Mouse (Mus musculus) small intestine, adult 2 months (tissue): ENCODE data around the gene Harbi1. TPM values are rescaled to one million over a fixed set of nuclear protein-coding genes. Genes with fewer than 3 reads are reported as not detected.
A peak's percentile ranks its signal among the peaks of the same experiment; 100 is the strongest.
"Not testable (repeated sequence)": the region's sequence is repeated elsewhere in the genome, so short reads cannot be mapped to it uniquely, and the experiment has no call there.

ENCODE experiments used
- H3K27ac ChIP-seq: fragments of 200-500 bp; 2 replicates; pipeline ENCODE4 v1.5.1; 2012; ENCODE audit warnings: low read depth, low read length, control low read depth, inconsistent platforms; ENCODE audit not compliant: insufficient read depth
- H3K27me3 ChIP-seq: fragments of 200-500 bp; 2 replicates; pipeline ENCODE4 v1.6.1; 2012; ENCODE audit warnings: mild to moderate bottlenecking, moderate library complexity, low read length, inconsistent platforms; ENCODE audit not compliant: control insufficient read depth, insufficient read depth
- H3K36me3 ChIP-seq: fragments of 200-500 bp; 2 replicates; pipeline ENCODE4 v1.6.1; 2012; ENCODE audit warnings: mild to moderate bottlenecking, low read length, control low read depth, inconsistent platforms; ENCODE audit not compliant: control insufficient read depth, insufficient read depth
- H3K4me1 ChIP-seq: fragments of 200-500 bp; 2 replicates; pipeline ENCODE4 v1.6.1; 2012; ENCODE audit warnings: low read length, inconsistent platforms, mixed read lengths; ENCODE audit not compliant: control insufficient read depth, insufficient read depth, insufficient read length
- H3K4me3 ChIP-seq: fragments of 200-500 bp; 2 replicates; pipeline ENCODE4 v1.5.1; 2012; ENCODE audit warnings: low read depth, mild to moderate bottlenecking, control low read depth, inconsistent platforms, low read length, moderate library complexity
- CTCF ChIP-seq: fragments of 200-500 bp; IDR thresholded peaks from 2 replicates; pipeline ENCODE4 v1.5.1; 2012; ENCODE audit warnings: low read depth, mild to moderate bottlenecking, control low read depth, inconsistent platforms, low read length, moderate library complexity, mixed read lengths; ENCODE audit not compliant: insufficient replicate concordance, insufficient read length; ENCODE audit errors: extremely low read depth
- POLR2A ChIP-seq: fragments of 200-500 bp; IDR thresholded peaks from 2 replicates; pipeline ENCODE4 v1.6.1; 2012; ENCODE audit warnings: low read depth, mild to moderate bottlenecking, control low read depth, inconsistent platforms, low read length, moderate library complexity
- WGBS: fragments of 180-500 bp; shearing (Covaris S2); methylation state at CpG from one replicate; pipeline ENCODE4 v1.1.7; 2018; 5-methylcytosine and 5-hydroxymethylcytosine counted together
- polyA plus RNA-seq: library from polyadenylated mRNA; depleted of rRNA; stranded (reverse); fragments of >200 nt; gene quantifications from 2 replicates; pipeline ENCODE4 v1.2.3, GENCODE M21; 2012

The Harbi1 gene
- polyA plus RNA-seq, 1 experiment, result 1.9 TPM

- 3% methylated on average over 8 of the region's 8 CpGs for WGBS
- peaks cover 3% of the 10 kb centered on the region; the same call in 1 of the 2 replicates for H3K36me3 ChIP-seq
- H3K27me3 ChIP-seq, result no peaks in the 10 kb centered on the region
Measured at GRCm38 (mm10) chr2:91711256-91711925, 739 bp downstream of the Harbi1 start.

DNA sequence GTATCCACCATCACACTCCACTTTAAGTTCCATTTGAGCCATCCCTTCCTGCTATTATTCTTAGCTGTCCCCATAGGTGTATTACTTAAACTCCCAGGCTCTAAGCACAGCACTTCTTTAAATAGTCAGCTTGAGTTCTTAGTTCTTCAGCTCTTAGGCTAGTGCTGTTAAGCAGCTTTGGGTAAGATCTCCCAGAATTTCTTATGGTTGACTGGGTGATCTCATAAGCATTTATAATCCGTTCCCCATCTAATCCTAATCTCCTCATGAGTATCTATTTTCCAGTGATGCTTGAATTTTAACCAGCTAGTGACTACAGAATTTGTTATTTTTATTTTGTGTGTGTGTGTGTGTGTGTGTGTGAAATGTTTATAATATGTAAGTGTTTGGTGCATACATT is 4.3 kb downstream of the Harbi1 start:
- peaks cover 3% of the 10 kb centered on the region; the same call in 1 of the 2 replicates for H3K4me1 ChIP-seq
- no peaks in the 10 kb centered on the region for H3K27me3 ChIP-seq
- no peak overlapping the region for H3K4me3 ChIP-seq
- H3K27ac ChIP-seq, result no peak overlapping the region
- peaks cover 5% of the 10 kb centered on the region for H3K36me3 ChIP-seq
- WGBS, result 97% methylated on average over 1 of the region's 1 CpGs
- no peak for TF ChIP-seq CTCF
- no peak for TF ChIP-seq POLR2A

More at GRCm38 (mm10) chr2:91711256-91711925, 739 bp downstream of the Harbi1 start:
- Histone ChIP-seq H3K4me1 (peaks cover 5% of the 10 kb centered on the region), H3K27ac (peak overlapping the region; percentile 69), H3K4me3 (peak overlapping the region; percentile 65)
- no peak for TF ChIP-seq POLR2A
- no peak for TF ChIP-seq CTCF

GRCm38 (mm10) chr2:91718276-91718675 is 7.6 kb downstream of the Harbi1 start:
- no peak overlapping the region; the same call in 1 of the 2 replicates for H3K4me3 ChIP-seq

GRCm38 (mm10) chr2:91723382-91723781 is 12.7 kb downstream of the Harbi1 start:
- no peaks in the 10 kb centered on the region for H3K4me1 ChIP-seq
- H3K27ac ChIP-seq, result no peak overlapping the region
- H3K4me3 ChIP-seq, result no peak overlapping the region
- H3K36me3 ChIP-seq, result peaks cover 5% of the 10 kb centered on the region
- TF ChIP-seq CTCF, result no peak
- no peak for TF ChIP-seq POLR2A
- no peaks in the 10 kb centered on the region for H3K27me3 ChIP-seq
- 56% methylated on average over 4 of the region's 4 CpGs for WGBS

More at GRCm38 (mm10) chr2:91718276-91718675, 7.6 kb downstream of the Harbi1 start:
- no peaks in the 10 kb centered on the region for H3K27me3 ChIP-seq
- 26% methylated on average over 6 of the region's 6 CpGs for WGBS
- peak overlapping the region; percentile 83 for H3K27ac ChIP-seq
- H3K36me3 ChIP-seq, result peaks cover 10% of the 10 kb centered on the region
- TF ChIP-seq POLR2A (no peak), CTCF (no peak)
- no peaks in the 10 kb centered on the region; the same call in 1 of the 2 replicates for H3K4me1 ChIP-seq

DNA sequence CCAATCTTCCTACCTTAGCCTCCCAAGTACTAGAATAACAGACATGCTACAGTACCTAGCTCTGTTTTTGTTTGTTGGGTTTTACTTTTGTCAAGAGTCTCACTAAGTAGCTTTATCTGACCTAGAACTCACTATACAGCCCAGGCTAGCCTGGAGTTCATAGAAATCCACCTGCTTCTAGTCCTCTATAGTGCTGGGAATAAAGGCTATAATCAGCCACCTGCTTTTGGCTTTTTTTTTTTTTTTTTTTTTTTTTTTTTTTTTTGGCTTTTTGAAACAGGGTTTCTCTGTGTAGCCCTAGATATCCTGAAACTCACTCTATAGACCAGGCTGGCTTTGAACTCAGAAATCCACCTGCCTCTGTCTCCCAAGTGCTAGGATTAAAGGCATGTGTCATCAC is 13.3 kb downstream of the Harbi1 start:
- Histone ChIP-seq H3K4me3 (no peak overlapping the region), H3K36me3 (peaks cover 5% of the 10 kb centered on the region), H3K4me1 (no peaks in the 10 kb centered on the region), H3K27me3 (no peaks in the 10 kb centered on the region), H3K27ac (no peak overlapping the region)
- TF ChIP-seq POLR2A (no peak), CTCF (no peak)

- no peak overlapping the region for H3K27ac ChIP-seq
- no peaks in the 10 kb centered on the region for H3K27me3 ChIP-seq
- TF ChIP-seq CTCF, result no peak
- no peak for TF ChIP-seq POLR2A
- H3K4me3 ChIP-seq, result no peak overlapping the region
- H3K4me1 ChIP-seq, result no peaks in the 10 kb centered on the region
- H3K36me3 ChIP-seq, result peaks cover 5% of the 10 kb centered on the region
- WGBS, result 47% methylated on average over 2 of the region's 2 CpGs
Measured at GRCm38 (mm10) chr2:91724716-91725115, 14.1 kb downstream of the Harbi1 start.

DNA sequence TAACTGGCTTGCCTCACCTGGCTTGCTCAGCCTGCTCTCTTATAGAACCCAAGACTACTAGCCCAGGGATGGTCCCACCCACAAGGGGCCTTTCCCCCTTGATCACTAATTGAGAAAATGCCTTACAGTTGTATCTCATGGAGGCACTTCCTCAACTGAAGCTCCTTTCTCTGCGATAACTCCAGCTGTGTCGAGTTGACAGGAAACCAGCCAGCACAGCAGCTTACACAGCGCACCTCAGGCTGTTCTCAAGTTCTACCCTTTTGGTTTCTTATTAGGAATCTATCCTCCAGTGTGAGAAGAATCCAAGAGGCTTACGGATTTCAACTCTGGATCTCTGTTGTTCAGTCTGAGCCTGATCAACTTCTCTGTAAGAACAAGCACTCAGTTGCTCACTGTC is 14.8 kb downstream of the Harbi1 start:
- WGBS, result 47% methylated on average over 4 of the region's 4 CpGs
- not testable (repeated sequence) for H3K4me3 ChIP-seq, H3K4me1 ChIP-seq, H3K27ac ChIP-seq, H3K27me3 ChIP-seq, H3K36me3 ChIP-seq

DNA sequence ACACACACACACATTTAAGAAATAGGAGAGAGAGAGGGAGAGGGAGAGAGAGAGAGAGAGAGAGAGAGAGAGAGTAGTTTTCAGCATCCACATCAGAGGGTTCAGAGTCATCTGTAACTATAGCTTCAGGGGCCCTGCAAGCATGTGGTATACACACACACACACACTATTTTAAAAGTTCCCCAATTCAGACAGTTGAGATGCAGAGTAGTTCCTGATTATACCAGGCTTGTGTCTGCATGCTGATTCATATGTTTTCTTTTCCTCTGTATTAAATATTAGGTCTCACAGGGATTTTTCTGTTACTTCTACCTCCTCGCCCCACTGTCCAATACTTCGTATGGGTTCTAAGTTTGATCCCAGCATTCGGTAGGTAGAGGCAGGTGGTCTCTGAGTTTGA is 16.4 kb downstream of the Harbi1 start:
- no peaks in the 10 kb centered on the region for H3K36me3 ChIP-seq
- no peak overlapping the region for H3K27ac ChIP-seq
- H3K4me1 ChIP-seq, result 0 out of 2 replicates have a peak, but pooled peaks cover 1% of the 10 kb centered on the region
- H3K27me3 ChIP-seq, result no peaks in the 10 kb centered on the region
- 89% methylated on average over 3 of the region's 3 CpGs for WGBS
- H3K4me3 ChIP-seq, result no peak overlapping the region
- TF ChIP-seq POLR2A (no peak), CTCF (no peak)
